Mouse (Mus musculus): Measurements from ENCODE around the gene Tmem170b.
"Not testable (repeated sequence)": the region's sequence is repeated elsewhere in the genome, so short reads cannot be mapped to it uniquely, and the experiment has no call there.

The Tmem170b gene

GRCm38 (mm10) chr13:41663501-41664195 lies 57.9 kb downstream of the Tmem170b start:
- DNase-seq (ENCODE audit: extremely low spot score, low spot score): no peak

DNA sequence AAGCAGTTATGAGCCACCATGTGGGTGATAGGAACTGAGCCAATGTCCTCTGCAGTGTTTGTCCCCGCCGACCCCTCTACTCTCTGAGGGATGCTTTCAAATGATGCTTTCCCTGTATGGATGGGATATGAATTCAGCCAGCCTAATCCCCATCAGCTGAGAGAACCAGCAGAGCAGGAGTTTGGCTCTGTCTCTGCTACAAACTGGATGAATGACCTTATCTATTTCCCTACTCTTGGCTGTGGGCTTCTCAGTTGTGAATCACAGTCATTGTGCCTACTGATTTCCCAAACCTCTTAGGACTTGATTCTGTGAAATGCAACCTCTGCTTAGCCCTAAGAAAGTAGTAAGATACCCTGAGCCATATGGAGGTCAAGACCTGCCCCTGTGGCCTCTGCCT lies 64.2 kb downstream of the Tmem170b start:
- DNase-seq (ENCODE audit: extremely low spot score, low spot score): no peak

DNA sequence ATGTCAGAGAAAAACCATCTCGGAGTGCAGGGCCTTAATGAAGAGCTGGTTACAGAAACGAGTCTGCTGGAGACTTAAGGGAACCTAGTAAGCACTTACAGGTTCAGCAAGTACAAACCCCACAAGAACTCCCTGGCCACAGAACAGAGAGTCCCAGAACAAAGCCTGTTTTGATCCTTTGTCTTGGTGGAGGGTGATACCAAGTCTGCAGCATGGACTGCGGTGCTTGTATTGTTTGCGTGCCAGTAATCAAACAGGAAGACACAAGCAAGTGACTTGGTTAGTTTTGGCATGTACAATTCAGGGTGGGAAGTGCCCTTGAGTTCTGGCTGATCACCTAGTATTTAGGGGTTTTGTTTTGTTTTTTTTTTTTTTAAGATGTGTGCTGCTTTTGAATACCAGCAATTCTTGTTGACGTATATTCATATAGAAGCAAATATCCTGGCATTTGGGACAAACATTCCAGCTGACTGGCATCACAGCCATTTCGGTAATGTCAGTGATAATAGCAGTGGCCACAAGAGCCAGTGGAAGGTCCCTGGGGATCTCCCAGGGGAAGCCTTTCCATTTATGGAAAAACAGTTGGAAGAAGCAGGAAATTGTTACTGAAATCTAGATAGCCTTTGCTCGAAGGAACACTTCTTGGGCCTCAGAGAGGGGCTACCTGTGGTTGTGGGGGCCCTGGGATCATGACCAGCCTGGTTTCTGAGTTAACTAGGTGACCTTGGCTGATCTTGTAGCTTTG lies 64.9 kb downstream of the Tmem170b start:
- no peak for DNase-seq (ENCODE audit: extremely low spot score, low spot score)

DNA sequence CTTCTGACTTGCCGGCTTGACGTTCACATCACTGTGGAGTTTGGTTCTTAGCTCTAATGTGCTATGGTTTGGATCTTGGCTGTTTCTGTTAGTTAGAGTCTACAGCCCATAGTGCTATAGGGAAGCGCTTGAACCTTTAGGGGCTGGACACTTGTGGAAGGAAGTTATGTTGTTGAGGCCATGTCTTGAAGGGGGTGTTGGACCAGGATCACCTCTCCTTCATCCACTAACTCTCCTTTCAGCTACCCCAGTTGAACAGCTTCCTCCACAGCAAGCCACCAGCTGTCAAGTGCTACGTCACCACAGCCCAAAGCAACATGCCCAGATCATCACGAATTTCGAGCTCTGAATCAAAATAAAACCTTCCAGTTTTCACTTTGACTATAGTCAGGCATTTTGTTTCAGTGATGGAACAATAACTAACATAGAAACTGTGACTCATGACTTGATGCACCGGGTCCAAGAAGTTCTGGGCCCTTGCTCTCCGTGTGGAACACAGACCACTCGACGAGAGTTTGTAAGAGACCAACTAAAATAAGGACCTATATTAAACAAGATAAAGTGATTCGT lies 65.5 kb downstream of the Tmem170b start:
- DNase-seq (ENCODE audit: extremely low spot score, low spot score): no peak

- not testable (repeated sequence) for DNase-seq (ENCODE audit: extremely low spot score, low spot score)
These were observed 67.2 kb downstream of the Tmem170b start for GRCm38 (mm10) chr13:41672904-41673303.

GRCm38 (mm10) chr13:41673541-41673940 lies 67.8 kb downstream of the Tmem170b start:
- DNase-seq (ENCODE audit: extremely low spot score, low spot score): no peak

- DNase-seq (ENCODE audit: extremely low spot score, low spot score): not testable (repeated sequence)
These were observed 68.9 kb downstream of the Tmem170b start for GRCm38 (mm10) chr13:41674608-41675007.

- no peak for DNase-seq (ENCODE audit: extremely low spot score, low spot score)
These were observed 69.8 kb downstream of the Tmem170b start for GRCm38 (mm10) chr13:41675498-41675897.

- DNase-seq (ENCODE audit: extremely low spot score, low spot score): no peak
These were observed 70.5 kb downstream of the Tmem170b start for GRCm38 (mm10) chr13:41675966-41676835.

GRCm38 (mm10) chr13:41676836-41677186 lies 71.1 kb downstream of the Tmem170b start:
- peak; percentile 31 for DNase-seq (ENCODE audit: extremely low spot score, low spot score)

DNA sequence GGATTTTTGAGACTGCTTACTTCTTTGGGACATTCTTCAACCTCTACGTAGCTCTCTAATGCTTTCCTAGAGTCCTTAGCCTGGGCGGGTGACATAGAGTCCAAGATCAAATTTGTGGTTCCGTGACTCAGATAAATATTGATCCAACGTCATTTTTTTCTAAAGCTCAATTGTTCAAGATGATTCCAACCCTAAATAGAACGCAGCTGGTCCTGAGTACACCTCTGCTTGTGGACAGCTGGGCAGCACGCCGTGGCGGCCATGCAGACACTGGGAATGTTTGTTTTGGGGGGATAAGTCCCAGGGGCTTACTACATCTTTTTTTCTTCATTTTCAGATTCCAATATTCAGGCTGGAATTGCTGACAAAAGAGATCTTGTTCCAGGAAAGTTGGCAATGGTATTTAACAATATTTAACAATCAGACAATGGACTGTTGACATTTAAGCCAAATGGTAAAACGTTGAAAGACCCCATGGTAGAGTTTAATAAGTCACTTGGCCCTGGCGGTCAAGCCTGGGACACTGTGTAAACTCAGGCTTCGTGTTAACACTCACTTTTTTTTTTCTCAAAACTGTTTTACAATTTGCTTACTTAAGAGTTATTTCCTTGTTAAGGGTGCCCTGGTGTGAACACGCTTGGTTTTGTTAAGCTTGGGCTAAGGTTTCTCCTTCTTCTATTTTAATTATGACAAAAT lies 75.3 kb downstream of the Tmem170b start:
- no peak for DNase-seq (ENCODE audit: extremely low spot score, low spot score)

GRCm38 (mm10) chr13:41682341-41683119 lies 76.8 kb downstream of the Tmem170b start:
- DNase-seq (ENCODE audit: extremely low spot score, low spot score): no peak

- DNase-seq (ENCODE audit: extremely low spot score, low spot score): no peak
These were observed 77.8 kb downstream of the Tmem170b start for GRCm38 (mm10) chr13:41683356-41684012.

DNA sequence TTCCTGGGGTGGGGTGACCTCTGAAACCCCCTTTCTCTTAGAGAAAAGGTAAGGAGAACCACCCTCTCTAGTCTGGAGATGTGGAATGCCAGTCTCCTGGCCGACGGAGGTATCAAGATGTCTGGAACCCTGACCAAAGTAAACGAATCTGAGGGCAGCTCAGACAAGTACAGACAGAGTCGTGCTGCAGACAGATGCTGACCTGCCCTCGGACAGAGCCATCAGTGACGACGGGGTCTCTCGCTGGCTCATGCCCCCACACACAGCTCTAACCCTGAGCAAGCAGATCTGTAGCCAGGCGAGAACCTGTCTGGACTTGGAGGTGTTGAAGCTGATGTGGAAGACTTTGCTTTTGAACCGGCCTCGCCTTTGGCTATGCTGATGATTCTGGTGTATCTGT lies 79.8 kb downstream of the Tmem170b start:
- DNase-seq (ENCODE audit: extremely low spot score, low spot score): no peak

DNA sequence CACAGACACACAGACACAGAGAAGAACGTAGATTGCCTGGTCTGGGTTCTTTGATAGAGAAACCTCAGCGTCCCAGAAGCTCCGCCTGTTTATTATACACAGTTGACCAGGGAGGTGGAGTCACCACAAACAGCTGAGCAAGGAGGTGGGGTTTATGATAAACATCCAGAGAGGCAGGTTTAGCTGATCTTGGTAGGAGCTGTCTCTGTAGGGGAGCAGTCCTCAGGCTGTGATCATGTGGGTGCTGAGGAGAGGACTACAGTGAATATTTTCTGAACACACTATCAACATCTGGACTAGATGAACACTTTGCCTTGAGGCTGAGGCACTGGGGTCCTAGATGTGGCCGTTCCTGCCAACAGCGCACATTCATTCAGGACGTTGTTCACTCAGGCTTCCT lies 83.3 kb downstream of the Tmem170b start:
- DNase-seq (ENCODE audit: extremely low spot score, low spot score): no peak

- DNase-seq (ENCODE audit: extremely low spot score, low spot score): no peak
These were observed 83.9 kb downstream of the Tmem170b start for GRCm38 (mm10) chr13:41689598-41690045.
